ENCODE assay signal across 9 mouse cellular contexts in the genomic region with DNA sequence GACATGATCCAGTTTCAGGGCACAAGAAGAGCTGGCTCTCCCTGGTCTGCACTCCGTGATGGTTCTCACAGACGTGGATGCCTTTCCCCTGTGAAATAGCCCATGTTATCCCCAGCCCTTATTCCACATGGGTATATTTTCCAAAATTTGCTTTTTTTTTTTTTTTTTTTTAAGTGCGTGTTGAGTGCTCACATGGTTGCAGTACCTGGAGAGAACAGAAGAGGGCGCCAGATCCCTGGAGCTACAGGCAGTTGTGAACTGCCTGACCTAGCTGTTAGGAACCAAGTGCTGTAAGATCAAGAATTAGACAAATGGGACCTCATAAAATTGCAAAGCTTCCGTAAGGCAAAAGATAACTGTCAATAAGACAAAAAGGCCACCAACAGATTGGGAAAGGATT. TPM values are rescaled to one million over a fixed set of nuclear protein-coding genes. Genes with fewer than 3 reads are reported as not detected.
DNase-seq lines count a peak whose midpoint lies in the region; ATAC-seq and TF ChIP-seq lines count a peak whose summit lies in the region.
"Had no signal": no experiment of that assay in that cellular context is flagged by ENCODE, and none has a peak within 500 bp of the region (broad histone marks: within the 10 kb centered on the region; RNA-seq: fewer than 3 reads in every experiment).

No protein-coding gene starts in this region.

- TF ChIP-seq POLR2A in ES-Bruce4 (IDR thresholded peaks at IDR 0.05; ENCODE audit: insufficient read depth, low read length): no peak

- peak; percentile 38 for DNase-seq in kidney, adult 18-20 months
- DNase-seq in kidney, adult 11 months: no peak
- DNase-seq in adrenal gland, postnatal 36 days: peak; percentile 49 to 54
- DNase-seq in layer of hippocampus, adult 9-10 months (ENCODE audit: low spot score): no peak
- DNase-seq in left cerebral cortex, postnatal 4 days: no peak
- no peak for DNase-seq in heart, adult 8-10 months (ENCODE audit: low spot score)

- H3K27me3 ChIP-seq in ES-Bruce4 (ENCODE audit: control insufficient read depth, insufficient read depth, low read length, poor library complexity, severe bottlenecking): no peaks in the 10 kb centered on the region
- H3K27me3 ChIP-seq: neural tube, embryonic 13.5 days had no signal

- intact Hi-C loops in left cerebral cortex, postnatal 4 days (cut with DNase I): no loop called here

- no peaks in the 10 kb centered on the region for H3K9me3 ChIP-seq in ES-Bruce4 (replicated peaks; ENCODE audit: control insufficient read depth, insufficient read depth, low read length, poor library complexity, severe bottlenecking)
- H3K9me3 ChIP-seq: neural tube, embryonic 13.5 days had no signal

- no peak overlapping the region for H3K4me3 ChIP-seq in ES-Bruce4 (ENCODE audit: low read depth, low read length)
- H3K4me3 ChIP-seq: neural tube, embryonic 13.5 days had no signal

- TF ChIP-seq CTCF in ES-Bruce4 (IDR thresholded peaks at IDR 0.05; ENCODE audit: low read depth, low read length): peak; percentile 62

- peaks cover 10% of the 10 kb centered on the region for H3K4me1 ChIP-seq in ES-Bruce4 (ENCODE audit: control insufficient read depth, insufficient read depth, low read length)

- no peak for TF ChIP-seq EP300 in ES-Bruce4 (IDR thresholded peaks at IDR 0.05; ENCODE audit: insufficient read depth, low read depth, low read length)

- no peak overlapping the region for H3K9ac ChIP-seq in ES-Bruce4 (ENCODE audit: low read depth, poor library complexity, severe bottlenecking)
- H3K9ac ChIP-seq: neural tube, embryonic 13.5 days had no signal

- no peak overlapping the region for H3K27ac ChIP-seq in ES-Bruce4 (ENCODE audit: insufficient read depth, low read length)
- H3K27ac ChIP-seq: neural tube, embryonic 13.5 days had no signal

- no peaks in the 10 kb centered on the region for H3K36me3 ChIP-seq in ES-Bruce4 (ENCODE audit: control insufficient read depth, insufficient read depth, low read length, poor library complexity, severe bottlenecking)
- H3K36me3 ChIP-seq: neural tube, embryonic 13.5 days had no signal

- ATAC-seq in megakaryocyte, adult 5-6 weeks (ENCODE audit: poor library complexity, severe bottlenecking): peak; percentile 63

RNA-seq across cellular contexts. Expression of gene Ccdc6, which starts 38.8 kb away (rescaled TPM):
- polyA plus RNA-seq in ES-Bruce4 (2011; ENCODE audit: insufficient read depth, insufficient read length, low read depth, missing spikeins): 57.6 and 61.8 TPM in 2 replicates
- total RNA-seq in adrenal gland, postnatal 36 days (2021): 10 to 100 TPM; 50.2 to 98.3 TPM
- 11.9 and 15.7 TPM in 2 replicates for total RNA-seq in megakaryocyte, adult 5-6 weeks (2015)
- 10.3 and 13.2 TPM in 2 replicates for total RNA-seq in megakaryocyte, adult 5-6 weeks (2017)
- total RNA-seq in left cerebral cortex, postnatal 4 days (2021): 10 to 100 TPM; 68.1 to 70.5 TPM
- total RNA-seq in heart, adult 8-10 months (2022): 10 to 100 TPM; 23.3 to 28.6 (median 24.9) TPM

Comparison
In these comparisons a context has a peak if more than half of its experiments do, and no peak if none do; other contexts are left out.
1. DNase-seq: peak in kidney, adult 18-20 months (single experiment) and adrenal gland, postnatal 36 days (2 of 2); none in kidney, adult 11 months (single experiment), layer of hippocampus, adult 9-10 months (single experiment), left cerebral cortex, postnatal 4 days (single experiment) and heart, adult 8-10 months (single experiment).